Mouse (Mus musculus) adrenal gland, adult 18-20 months (tissue): Measurements from ENCODE around the gene Uck1. TPM values are rescaled to one million over a fixed set of nuclear protein-coding genes. Genes with fewer than 3 reads are reported as not detected.

Experiments
- DNase-seq, 2 experiments: peaks; one replicate each; pipeline ENCODE4 v3.0.0; 2021 to 2022; ENCODE audit warnings: low spot score in 2 of 2
- total RNA-seq, 2 experiments: library from RNA; stranded (reverse); gene quantifications; 1 replicate in 1 of 2; 2 replicates in 1 of 2; pipeline ENCODE4 v1.2.3; 2021

Uck1 gene
- total RNA-seq, 2 experiments from 2014 or later: 125 to 144 TPM

GRCm38 (mm10) chr2:32220969-32221368, 39.0 kb downstream of the Uck1 start:
- DNase-seq: no peak

GRCm38 (mm10) chr2:32220021-32220420, 39.9 kb downstream of the Uck1 start:
- no peak for DNase-seq

GRCm38 (mm10) chr2:32219501-32219900, 40.5 kb downstream of the Uck1 start:
- no peak for DNase-seq

- no peak for DNase-seq
These were observed 41.2 kb downstream of the Uck1 start for GRCm38 (mm10) chr2:32218541-32219334.

- DNase-seq: no peak
These were observed 41.8 kb downstream of the Uck1 start for GRCm38 (mm10) chr2:32218113-32218512.

- DNase-seq: no peak
These were observed 42.3 kb downstream of the Uck1 start for GRCm38 (mm10) chr2:32217656-32218055.

- DNase-seq: no peak
These were observed 43.5 kb downstream of the Uck1 start for GRCm38 (mm10) chr2:32216506-32216905.

- no peak for DNase-seq
These were observed 44.4 kb downstream of the Uck1 start for GRCm38 (mm10) chr2:32215576-32215975.

- no peak for DNase-seq
These were observed 47.0 kb downstream of the Uck1 start for GRCm38 (mm10) chr2:32213000-32213399.

- no peak for DNase-seq
These were observed 48.3 kb downstream of the Uck1 start for GRCm38 (mm10) chr2:32211689-32212088.

- DNase-seq: no peak
These were observed 52.3 kb downstream of the Uck1 start for GRCm38 (mm10) chr2:32207682-32208081.

Other genes with a start within 250 kb of the Uck1 start
- gene Fam78a, start 175.3 kb downstream of the Uck1 start, total RNA-seq: 1 to 10 TPM in 1 of 2 experiments, under 1 TPM in 1; 0.99 to 2.1 TPM
- 1 to 10 TPM; 5.4 to 6.6 TPM for gene Plpp7, start 164.6 kb downstream of the Uck1 start, total RNA-seq
- 100 to 1,000 TPM in 1 of 2 experiments, 10 to 100 TPM in 1; 94.4 to 102 TPM for gene Prrc2b, start 109.1 kb downstream of the Uck1 start, total RNA-seq
- gene Pomt1, start 23.6 kb downstream of the Uck1 start, total RNA-seq: 10 to 100 TPM; 33.5 to 38.7 TPM
- gene Golga2, start 27.2 kb upstream of the Uck1 start, total RNA-seq: 10 to 100 TPM; 70.5 to 75.4 TPM
- gene Swi5, start 27.9 kb upstream of the Uck1 start, total RNA-seq: 100 to 1,000 TPM; 291 to 303 TPM
- gene Ciz1, start 92.2 kb upstream of the Uck1 start, total RNA-seq: 10 to 100 TPM; 62.6 to 69.6 TPM
- 10 to 100 TPM; 18.6 to 25.6 TPM for gene Dnm1, start 93.2 kb upstream of the Uck1 start, total RNA-seq
- gene 1110008P14Rik, start 121.8 kb upstream of the Uck1 start, total RNA-seq: 100 to 1,000 TPM; 158 to 166 TPM
- 1 to 10 TPM; 1.7 to 2.1 TPM for gene Lcn2, start 128.1 kb upstream of the Uck1 start, total RNA-seq
- gene Ptges2, start 135.7 kb upstream of the Uck1 start, total RNA-seq: 10 to 100 TPM; 56.9 to 66.5 TPM
- gene Naif1, start 190.3 kb upstream of the Uck1 start, total RNA-seq: 1 to 10 TPM; 4.1 to 4.5 TPM
- 10 to 100 TPM; 48.8 to 55.3 TPM for gene Slc25a25, start 191.3 kb upstream of the Uck1 start, total RNA-seq